Mouse (Mus musculus) spleen, adult 2 months (tissue): Measurements from ENCODE around the gene Acot13.

Experiments
- CTCF ChIP-seq: fragments of 200-500 bp; IDR thresholded peaks from 2 replicates; pipeline ENCODE4 v1.5.1; 2011; ENCODE audit warnings: mild to moderate bottlenecking, inconsistent platforms; ENCODE audit not compliant: insufficient read depth, insufficient read length, insufficient replicate concordance; ENCODE audit errors: extremely low read depth
- POLR2A ChIP-seq: fragments of 200-500 bp; IDR thresholded peaks from 2 replicates; pipeline ENCODE4 v1.6.1; 2011; ENCODE audit warnings: low read depth, low read length, inconsistent platforms

DNA sequence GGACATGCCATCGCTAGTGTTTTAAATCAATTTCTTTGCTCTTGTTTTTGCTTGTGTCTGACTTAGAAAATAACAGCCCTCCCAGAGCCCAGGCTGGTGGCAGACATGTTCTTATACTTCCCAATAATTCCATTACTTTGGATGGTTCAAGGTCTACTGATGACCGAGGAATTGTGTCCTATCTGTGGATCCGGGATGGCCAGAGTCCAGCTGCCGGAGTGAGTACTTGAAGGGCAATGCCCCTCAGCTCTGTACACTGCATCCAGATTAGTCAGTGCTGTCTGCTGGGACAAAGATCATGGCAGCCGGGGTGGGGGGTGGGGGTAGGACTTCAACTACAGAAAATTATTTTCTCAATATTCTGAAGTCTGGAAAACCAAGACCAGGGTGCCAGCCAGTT, 49.4 kb upstream of the Acot13 start:
- TF ChIP-seq CTCF (no peak), POLR2A (no peak)
